Mouse (Mus musculus) liver, embryonic 14.5 days (tissue): ENCODE measurements around the gene Rnf121.

Source experiments
- CTCF ChIP-seq: IDR thresholded peaks from 2 replicates; pipeline ENCODE4 v1.5.1; 2016; ENCODE audit warnings: antibody characterized with exemption, low read depth, control low read depth
- EP300 ChIP-seq: IDR thresholded peaks from 2 replicates; pipeline ENCODE4 v1.6.1; 2016; ENCODE audit warnings: antibody characterized with exemption, low read depth

DNA sequence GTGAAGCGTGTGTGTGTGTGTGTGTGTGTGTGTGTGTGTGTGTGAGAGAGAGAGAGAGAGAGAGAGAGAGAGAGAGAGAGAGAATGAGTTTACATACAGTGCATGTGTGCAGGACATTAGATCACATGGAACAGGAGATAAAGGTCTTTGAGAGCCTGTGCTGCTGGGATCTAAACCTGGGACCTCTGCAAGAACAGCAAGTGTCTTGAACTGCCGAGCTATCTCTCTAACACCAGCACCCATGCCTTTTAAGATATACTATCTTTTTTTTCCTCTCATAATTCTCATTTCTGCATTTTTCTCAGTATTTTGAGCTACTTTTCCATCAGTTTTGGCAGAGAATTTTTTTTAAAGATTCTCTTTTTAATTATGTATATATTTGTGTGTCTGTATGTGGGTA, 38.3 kb upstream of the Rnf121 start:
- no peak for TF ChIP-seq CTCF
- TF ChIP-seq EP300: peak; percentile 54
